Mouse (Mus musculus) hindbrain, embryonic 14.5 days (tissue): ENCODE measurements at regions not wholly inside any gene's neighbourhood (a gene's known extent, or its start where the extent isn't known, plus 50 kb on each side); places are given as distances from the start of the nearest gene placed in this dataset.
A peak's percentile ranks its signal among the peaks of the same experiment; 100 is the strongest.

Experiments
- ATAC-seq: fragments of 200-750 bp; cut with Nextera tagmentation; 2 replicates; pipeline ENCODE4 v1.8.0; 2017; ENCODE audit warnings: moderate number of reproducible peaks, mild to moderate bottlenecking, moderate TSS enrichment, moderate library complexity; ENCODE audit not compliant: low FRiP score
- DNase-seq: peaks from one replicate; pipeline ENCODE4 v3.0.0-alpha.2; 2015; ENCODE audit warnings: low spot score
- H3K27ac ChIP-seq: fragments of 300-500 bp; sonication (generic); 2 replicates; pipeline ENCODE4 v1.5.1; 2014; ENCODE audit warnings: mild to moderate bottlenecking, moderate library complexity
- H3K27me3 ChIP-seq: fragments of 300-500 bp; sonication (generic); 2 replicates; pipeline ENCODE4 v1.6.1; 2014; ENCODE audit warnings: mild to moderate bottlenecking, low read length, mixed read lengths; ENCODE audit not compliant: control insufficient read depth, insufficient read depth
- H3K36me3 ChIP-seq: fragments of 300-500 bp; sonication (generic); replicated peaks from 2 replicates; pipeline ENCODE4 v1.6.1; 2014; ENCODE audit not compliant: control insufficient read depth, insufficient read depth
- H3K4me1 ChIP-seq: fragments of 300-500 bp; sonication (generic); replicated peaks from 2 replicates; pipeline ENCODE4 v1.6.1; 2014; ENCODE audit warnings: antibody characterized with exemption, low read length, mixed read lengths; ENCODE audit not compliant: control insufficient read depth, insufficient read depth
- H3K4me2 ChIP-seq: fragments of 300-500 bp; sonication (generic); replicated peaks from 2 replicates; pipeline ENCODE4 v1.6.1; 2014; ENCODE audit warnings: mild to moderate bottlenecking, moderate library complexity
- H3K4me3 ChIP-seq: fragments of 300-500 bp; sonication (generic); replicated peaks from 2 replicates; pipeline ENCODE4 v1.5.1; 2014; ENCODE audit warnings: mild to moderate bottlenecking, low read length
- H3K9ac ChIP-seq: fragments of 300-500 bp; sonication (generic); 2 replicates; pipeline ENCODE4 v1.6.1; 2014
- H3K9me3 ChIP-seq: fragments of 300-500 bp; sonication (generic); 2 replicates; pipeline ENCODE4 v1.6.1; 2016; ENCODE audit warnings: low read length; ENCODE audit not compliant: control insufficient read depth
- WGBS: fragments of 180-500 bp; shearing (Covaris S2); extraction: QIAGEN DNeasy Blood & Tissue Kit; methylation state at CpG from one replicate; pipeline ENCODE4 v1.1.7; 2014; 5-methylcytosine and 5-hydroxymethylcytosine counted together

- Histone ChIP-seq H3K4me2 (no peak overlapping the region), H3K27ac (no peak overlapping the region), H3K4me3 (no peak overlapping the region), H3K9me3 (no peaks in the 10 kb centered on the region), H3K27me3 (no peaks in the 10 kb centered on the region), H3K4me1 (peaks cover 11% of the 10 kb centered on the region; the same call in 1 of the 2 replicates), H3K9ac (no peak overlapping the region), H3K36me3 (no peaks in the 10 kb centered on the region)
- 66% methylated on average over 4 of the region's 4 CpGs for WGBS
- no peak for ATAC-seq
- DNase-seq: no peak
Measured at GRCm38 (mm10) chr8:93643471-93644215, 108.0 kb upstream of the Ces5a start.

GRCm38 (mm10) chr8:93653421-93653820, 117.8 kb upstream of the Ces5a start:
- Histone ChIP-seq H3K9ac (no peak overlapping the region), H3K27me3 (no peaks in the 10 kb centered on the region), H3K27ac (no peak overlapping the region), H3K4me3 (no peak overlapping the region), H3K4me2 (no peak overlapping the region), H3K4me1 (no peaks in the 10 kb centered on the region), H3K9me3 (no peaks in the 10 kb centered on the region), H3K36me3 (no peaks in the 10 kb centered on the region)
- no peak for DNase-seq
- ATAC-seq: no peak
- 93% methylated on average over 2 of the region's 2 CpGs for WGBS

GRCm38 (mm10) chr8:93653913-93654705, 118.5 kb upstream of the Ces5a start:
- H3K9ac ChIP-seq: no peak overlapping the region
- H3K4me1 ChIP-seq: no peaks in the 10 kb centered on the region
- H3K4me2 ChIP-seq: no peak overlapping the region
- no peak overlapping the region for H3K27ac ChIP-seq
- DNase-seq (no peak), ATAC-seq (no peak)
- no peaks in the 10 kb centered on the region for H3K36me3 ChIP-seq
- 79% methylated on average over 14 of the region's 14 CpGs for WGBS
- no peak overlapping the region for H3K4me3 ChIP-seq
- H3K27me3 ChIP-seq: no peaks in the 10 kb centered on the region
- no peaks in the 10 kb centered on the region for H3K9me3 ChIP-seq

- H3K4me1 ChIP-seq: no peaks in the 10 kb centered on the region
- H3K4me3 ChIP-seq: no peak overlapping the region
- no peak for ATAC-seq
- no peaks in the 10 kb centered on the region for H3K27me3 ChIP-seq
- no peak overlapping the region for H3K4me2 ChIP-seq
- WGBS: 85% methylated on average over 9 of the region's 9 CpGs
- no peak overlapping the region for H3K27ac ChIP-seq
- no peak overlapping the region for H3K9ac ChIP-seq
- no peaks in the 10 kb centered on the region for H3K36me3 ChIP-seq
- DNase-seq: no peak
- no peaks in the 10 kb centered on the region for H3K9me3 ChIP-seq
Measured at GRCm38 (mm10) chr8:93655752-93656151, 120.1 kb upstream of the Ces5a start.

- Histone ChIP-seq H3K4me1 (no peaks in the 10 kb centered on the region), H3K9me3 (no peaks in the 10 kb centered on the region), H3K4me3 (peak overlapping the region; percentile 23), H3K9ac (no peak overlapping the region), H3K27me3 (no peaks in the 10 kb centered on the region), H3K4me2 (peak overlapping the region; percentile 53), H3K36me3 (no peaks in the 10 kb centered on the region), H3K27ac (no peak overlapping the region)
- 4% methylated on average over 15 of the region's 15 CpGs for WGBS
- peak; percentile 91 for ATAC-seq
- DNase-seq: peak; percentile 87
Measured at GRCm38 (mm10) chr8:93661739-93662138, 126.1 kb upstream of the Ces5a start.

GRCm38 (mm10) chr8:93662219-93662618, 126.6 kb upstream of the Ces5a start:
- Histone ChIP-seq H3K9me3 (no peaks in the 10 kb centered on the region), H3K4me3 (peak overlapping the region; percentile 23), H3K27me3 (no peaks in the 10 kb centered on the region), H3K4me1 (no peaks in the 10 kb centered on the region), H3K36me3 (no peaks in the 10 kb centered on the region), H3K27ac (no peak overlapping the region), H3K9ac (no peak overlapping the region), H3K4me2 (peak overlapping the region; percentile 53)
- no peak for DNase-seq
- no peak for ATAC-seq
- WGBS: 81% methylated on average over 5 of the region's 5 CpGs

- Histone ChIP-seq H3K9ac (no peak overlapping the region), H3K4me3 (no peak overlapping the region), H3K27me3 (no peaks in the 10 kb centered on the region), H3K36me3 (no peaks in the 10 kb centered on the region), H3K9me3 (no peaks in the 10 kb centered on the region), H3K4me1 (no peaks in the 10 kb centered on the region), H3K4me2 (no peak overlapping the region), H3K27ac (no peak overlapping the region)
- no peak for DNase-seq
- WGBS: 87% methylated on average over 4 of the region's 4 CpGs
- no peak for ATAC-seq
Measured at GRCm38 (mm10) chr8:93663851-93664250, 128.2 kb upstream of the Ces5a start.

- no peaks in the 10 kb centered on the region for H3K4me1 ChIP-seq
- 68% methylated on average over 7 of the region's 7 CpGs for WGBS
- H3K4me2 ChIP-seq: no peak overlapping the region
- no peaks in the 10 kb centered on the region for H3K27me3 ChIP-seq
- no peaks in the 10 kb centered on the region for H3K36me3 ChIP-seq
- no peaks in the 10 kb centered on the region for H3K9me3 ChIP-seq
- H3K27ac ChIP-seq: no peak overlapping the region
- no peak overlapping the region for H3K4me3 ChIP-seq
- ATAC-seq (peak; percentile 31; the same call in 1 of the 2 replicates), DNase-seq (peak; percentile 31)
- H3K9ac ChIP-seq: no peak overlapping the region
Measured at GRCm38 (mm10) chr8:93668306-93668705, 132.7 kb upstream of the Ces5a start.

GRCm38 (mm10) chr8:93674721-93675120, 135.0 kb upstream of the Gnao1 start:
- Histone ChIP-seq H3K4me2 (no peak overlapping the region), H3K4me3 (no peak overlapping the region), H3K9me3 (no peaks in the 10 kb centered on the region), H3K9ac (no peak overlapping the region), H3K27ac (no peak overlapping the region), H3K36me3 (no peaks in the 10 kb centered on the region), H3K4me1 (no peaks in the 10 kb centered on the region), H3K27me3 (no peaks in the 10 kb centered on the region)
- WGBS: 76% methylated on average over 3 of the region's 3 CpGs
- DNase-seq: no peak
- no peak for ATAC-seq
